Comparison of ENCODE assay signal across 29 mouse cellular contexts in genomic region chr19:3631431-3631830, GRCm38 (mm10). TPM values are rescaled to one million over a fixed set of nuclear protein-coding genes. Genes with fewer than 3 reads are reported as not detected.
DNase-seq lines count a peak whose midpoint lies in the region; ATAC-seq lines count a peak whose summit lies in the region.
"Had no signal": no experiment of that assay in that cellular context is flagged by ENCODE, and none has a peak within 500 bp of the region (broad histone marks: within the 10 kb centered on the region; RNA-seq: fewer than 3 reads in every experiment).

No protein-coding gene starts in this region.

- 0 out of 2 replicates have a peak overlapping the region, but pooled peaks have one; percentile 18 for H3K4me2 ChIP-seq in intestine, embryonic 15.5 days (replicated peaks)
- H3K4me2 ChIP-seq in stomach, embryonic 16.5 days (ENCODE audit: low read depth, low read length), result no peak overlapping the region
- H3K4me2 ChIP-seq: embryonic facial prominence, embryonic 13.5 days; forebrain, embryonic 15.5 days; heart, embryonic 13.5 days; hindbrain, embryonic 15.5 days; limb, embryonic 12.5 days; liver, embryonic 15.5 days; lung, embryonic 14.5 days; midbrain, embryonic 15.5 days had no signal

- peak; percentile 42 for DNase-seq in 3T3-L1 (ENCODE audit: low read depth, low spot score)
- DNase-seq in adrenal gland, adult 8-10 months, result peak; percentile 84
- no peak for DNase-seq in kidney, postnatal 10 days
- no peak for DNase-seq in embryo, embryonic 10.5 days (ENCODE audit: low spot score)
- DNase-seq in B cell, adult 2 months, result no peak
- DNase-seq: cerebellum, adult 11 months; cerebellum, adult 9-10 months; cerebellum, postnatal 36 days; embryo, embryonic 11 days; heart, adult 2 months; heart, postnatal 10 days; kidney, adult 9 months; kidney, postnatal 14 days; lung, embryonic 14.5 days; lung, postnatal 14 days; thymus, adult 2 months; thymus, postnatal 36 days had no signal

- H3K36me3 ChIP-seq in intestine, embryonic 15.5 days, result peaks cover 21% of the 10 kb centered on the region
- peaks cover 5% of the 10 kb centered on the region for H3K36me3 ChIP-seq in stomach, embryonic 16.5 days (ENCODE audit: control insufficient read depth, insufficient read depth, low read length)
- H3K36me3 ChIP-seq: forebrain, embryonic 15.5 days; hindbrain, embryonic 15.5 days; midbrain, embryonic 15.5 days had no signal

- H3K27ac ChIP-seq in intestine, embryonic 15.5 days, result peak overlapping the region; percentile 80
- peak overlapping the region; percentile 75 for H3K27ac ChIP-seq in stomach, embryonic 16.5 days (ENCODE audit: low read length)
- H3K27ac ChIP-seq: embryonic facial prominence, embryonic 13.5 days; forebrain, embryonic 10.5 days; forebrain, embryonic 15.5 days; heart, adult 2 months; heart, embryonic 13.5 days; hindbrain, embryonic 15.5 days; limb, embryonic 12.5 days; liver, embryonic 15.5 days; midbrain, embryonic 10.5 days; midbrain, embryonic 15.5 days had no signal

- H3K9me3 ChIP-seq in intestine, embryonic 15.5 days, result no peaks in the 10 kb centered on the region
- H3K9me3 ChIP-seq in stomach, embryonic 16.5 days (replicated peaks; ENCODE audit: control insufficient read depth, low read length), result no peaks in the 10 kb centered on the region
- H3K9me3 ChIP-seq: embryonic facial prominence, embryonic 13.5 days; forebrain, embryonic 10.5 days; forebrain, embryonic 15.5 days; heart, embryonic 13.5 days; hindbrain, embryonic 15.5 days; limb, embryonic 12.5 days; liver, embryonic 15.5 days; midbrain, embryonic 10.5 days; midbrain, embryonic 15.5 days had no signal

- H3K9ac ChIP-seq in intestine, embryonic 15.5 days, result no peak overlapping the region
- no peak overlapping the region for H3K9ac ChIP-seq in stomach, embryonic 16.5 days (ENCODE audit: low read length)
- H3K9ac ChIP-seq: embryonic facial prominence, embryonic 13.5 days; forebrain, embryonic 15.5 days; heart, embryonic 13.5 days; hindbrain, embryonic 15.5 days; limb, embryonic 12.5 days; liver, embryonic 15.5 days; lung, embryonic 14.5 days; midbrain, embryonic 15.5 days had no signal

- H3K4me3 ChIP-seq in intestine, embryonic 15.5 days (replicated peaks), result no peak overlapping the region
- no peak overlapping the region for H3K4me3 ChIP-seq in stomach, embryonic 16.5 days (replicated peaks; ENCODE audit: low read length)
- H3K4me3 ChIP-seq: embryonic facial prominence, embryonic 13.5 days; forebrain, embryonic 10.5 days; forebrain, embryonic 15.5 days; heart, adult 2 months; heart, embryonic 13.5 days; hindbrain, embryonic 15.5 days; limb, embryonic 12.5 days; liver, embryonic 15.5 days; midbrain, embryonic 10.5 days; midbrain, embryonic 15.5 days had no signal

- ATAC-seq in intestine, embryonic 15.5 days, result no peak
- no peak for ATAC-seq in stomach, embryonic 16.5 days (ENCODE audit: insufficient read depth, low FRiP score)
- ATAC-seq: activated CD4-positive, CD25-positive, alpha-beta regulatory T cell, adult 4 months; forebrain, embryonic 15.5 days; midbrain, embryonic 15.5 days had no signal

- H3K27me3 ChIP-seq in intestine, embryonic 15.5 days (replicated peaks), result no peaks in the 10 kb centered on the region
- no peaks in the 10 kb centered on the region for H3K27me3 ChIP-seq in stomach, embryonic 16.5 days (ENCODE audit: control insufficient read depth, insufficient read depth, low read length)
- H3K27me3 ChIP-seq: embryonic facial prominence, embryonic 13.5 days; forebrain, embryonic 15.5 days; heart, embryonic 13.5 days; hindbrain, embryonic 15.5 days; limb, embryonic 12.5 days; liver, embryonic 15.5 days; midbrain, embryonic 15.5 days had no signal

- H3K4me1 ChIP-seq in intestine, embryonic 15.5 days (replicated peaks), result peaks cover 5% of the 10 kb centered on the region
- H3K4me1 ChIP-seq in stomach, embryonic 16.5 days (ENCODE audit: control insufficient read depth, insufficient read depth, low read length), result peaks cover 4% of the 10 kb centered on the region; the same call in 1 of the 2 replicates
- H3K4me1 ChIP-seq: forebrain, embryonic 15.5 days; hindbrain, embryonic 15.5 days; limb, embryonic 12.5 days; midbrain, embryonic 10.5 days; midbrain, embryonic 15.5 days had no signal

- 83% methylated on average over 5 of the region's 5 CpGs for WGBS in intestine, embryonic 15.5 days
- WGBS in stomach, embryonic 16.5 days, result 76% methylated on average over 5 of the region's 5 CpGs

RNA-seq across cellular contexts. Expression of gene Lrp5, which starts 54.9 kb away (rescaled TPM):
- 100 to 1,000 TPM in 3 of 4 experiments, 10 to 100 TPM in 1; 99.3 to 161 (median 120) TPM for total RNA-seq in adrenal gland, adult 8-10 months (2022)
- polyA plus RNA-seq in intestine, embryonic 15.5 days (2015; fragmentation: Nextera tagmentation; extraction: Ambion mirVana), result 5.2 and 5.4 TPM in 2 replicates
- 5.0 and 5.5 TPM in 2 replicates for polyA plus RNA-seq in stomach, embryonic 16.5 days (2015; fragmentation: Nextera tagmentation; extraction: Ambion mirVana)

RNA-seq across cellular contexts. Expression of gene Ppp6r3, which starts 55.9 kb away (rescaled TPM):
- total RNA-seq in adrenal gland, adult 8-10 months (2022), result 100 to 1,000 TPM in 3 of 4 experiments, 10 to 100 TPM in 1; 85.3 to 110 (median 106) TPM
- 46.9 and 51.1 TPM in 2 replicates for polyA plus RNA-seq in intestine, embryonic 15.5 days (2015; fragmentation: Nextera tagmentation; extraction: Ambion mirVana)
- polyA plus RNA-seq in stomach, embryonic 16.5 days (2015; fragmentation: Nextera tagmentation; extraction: Ambion mirVana), result 53.0 and 54.0 TPM in 2 replicates

Comparison
In these comparisons a context has a peak if more than half of its experiments do, and no peak if none do; other contexts are left out.
1. DNase-seq: peak in 3T3-L1 (single experiment) and adrenal gland, adult 8-10 months (single experiment); none in kidney, postnatal 10 days (single experiment), embryo, embryonic 10.5 days (single experiment) and B cell, adult 2 months (0 of 2).